In genomic region chr7:74341149-74341805, GRCm38 (mm10) we compare ENCODE assay signal across 14 mouse cellular contexts.
DNase-seq lines count a peak whose midpoint lies in the region; ATAC-seq lines count a peak whose summit lies in the region.
"Had no signal": no experiment of that assay in that cellular context is flagged by ENCODE, and none has a peak within 500 bp of the region (broad histone marks: within the 10 kb centered on the region; RNA-seq: fewer than 3 reads in every experiment).

No protein-coding gene starts in this region.

- no peak overlapping the region for H3K27ac ChIP-seq in hindbrain, embryonic 15.5 days (replicated peaks)
- H3K27ac ChIP-seq in hindbrain, embryonic 11.5 days (ENCODE audit: low read depth, low read length), result no peak overlapping the region

- DNase-seq in hindbrain, embryonic 11.5 days (ENCODE audit: low spot score), result no peak
- DNase-seq in ZHBTc4 (ENCODE audit: low read depth, low spot score), result peak; percentile 10
- DNase-seq in forelimb bud, embryonic 11.5 days (ENCODE audit: low read depth, low spot score), result peak; percentile 62
- peak; percentile 34 for DNase-seq in mesoderm, embryonic 11.5 days (ENCODE audit: low read depth, low spot score)
- no peak for DNase-seq in testis, postnatal 14 days (ENCODE audit: low spot score)
- no peak for DNase-seq in urinary bladder, adult 2 months (ENCODE audit: low spot score)
- no peak for DNase-seq in gastrocnemius, postnatal 25 days
- DNase-seq: adrenal gland, postnatal 25 days; cerebellum, adult 8-10 months; heart, postnatal 10 days; kidney, postnatal 10 days had no signal

- no peaks in the 10 kb centered on the region for H3K36me3 ChIP-seq in hindbrain, embryonic 15.5 days
- H3K36me3 ChIP-seq in hindbrain, embryonic 11.5 days (ENCODE audit: control insufficient read depth, insufficient read depth, low read length), result no peaks in the 10 kb centered on the region

- 40% methylated on average over 4 of the region's 4 CpGs for WGBS in hindbrain, embryonic 15.5 days
- 51% methylated on average over 4 of the region's 4 CpGs for WGBS in hindbrain, embryonic 11.5 days

- H3K27me3 ChIP-seq in hindbrain, embryonic 15.5 days, result no peaks in the 10 kb centered on the region
- H3K27me3 ChIP-seq in hindbrain, embryonic 11.5 days (ENCODE audit: control insufficient read depth, insufficient read depth, low read length), result no peaks in the 10 kb centered on the region
- H3K27me3 ChIP-seq: megakaryocyte, embryonic 14.5 days had no signal

- H3K4me1 ChIP-seq in hindbrain, embryonic 15.5 days (replicated peaks), result 0 out of 2 replicates have a peak, but pooled peaks cover 6% of the 10 kb centered on the region
- H3K4me1 ChIP-seq in hindbrain, embryonic 11.5 days (replicated peaks; ENCODE audit: control insufficient read depth, insufficient read depth, low read length), result no peaks in the 10 kb centered on the region

- no peaks in the 10 kb centered on the region for H3K9me3 ChIP-seq in hindbrain, embryonic 15.5 days
- H3K9me3 ChIP-seq in hindbrain, embryonic 11.5 days (ENCODE audit: control insufficient read depth, low read length), result no peaks in the 10 kb centered on the region
- H3K9me3 ChIP-seq: megakaryocyte, embryonic 14.5 days had no signal

- H3K4me2 ChIP-seq in hindbrain, embryonic 15.5 days, result no peak overlapping the region
- H3K4me2 ChIP-seq in hindbrain, embryonic 11.5 days (replicated peaks; ENCODE audit: low read depth, low read length), result no peak overlapping the region

- H3K4me3 ChIP-seq in hindbrain, embryonic 15.5 days, result no peak overlapping the region
- H3K4me3 ChIP-seq in hindbrain, embryonic 11.5 days (ENCODE audit: low read depth, low read length), result no peak overlapping the region
- H3K4me3 ChIP-seq: erythroblast, embryonic 14.5 days had no signal

- peak; percentile 54; the same call in 1 of the 2 replicates for ATAC-seq in hindbrain, embryonic 15.5 days (ENCODE audit: low FRiP score, low read depth)
- ATAC-seq in hindbrain, embryonic 11.5 days (ENCODE audit: low FRiP score), result no peak

- no peak overlapping the region for H3K9ac ChIP-seq in hindbrain, embryonic 15.5 days
- no peak overlapping the region for H3K9ac ChIP-seq in hindbrain, embryonic 11.5 days (ENCODE audit: low read depth, low read length)

Comparison
In these comparisons a context has a peak if more than half of its experiments do, and no peak if none do; other contexts are left out.
1. DNase-seq: peak in ZHBTc4 (single experiment), forelimb bud, embryonic 11.5 days (single experiment) and mesoderm, embryonic 11.5 days (single experiment); none in hindbrain, embryonic 11.5 days (single experiment), testis, postnatal 14 days (single experiment), urinary bladder, adult 2 months (single experiment) and gastrocnemius, postnatal 25 days (single experiment).